Mouse (Mus musculus): Measurements from ENCODE around the gene Stx1b.

DNA sequence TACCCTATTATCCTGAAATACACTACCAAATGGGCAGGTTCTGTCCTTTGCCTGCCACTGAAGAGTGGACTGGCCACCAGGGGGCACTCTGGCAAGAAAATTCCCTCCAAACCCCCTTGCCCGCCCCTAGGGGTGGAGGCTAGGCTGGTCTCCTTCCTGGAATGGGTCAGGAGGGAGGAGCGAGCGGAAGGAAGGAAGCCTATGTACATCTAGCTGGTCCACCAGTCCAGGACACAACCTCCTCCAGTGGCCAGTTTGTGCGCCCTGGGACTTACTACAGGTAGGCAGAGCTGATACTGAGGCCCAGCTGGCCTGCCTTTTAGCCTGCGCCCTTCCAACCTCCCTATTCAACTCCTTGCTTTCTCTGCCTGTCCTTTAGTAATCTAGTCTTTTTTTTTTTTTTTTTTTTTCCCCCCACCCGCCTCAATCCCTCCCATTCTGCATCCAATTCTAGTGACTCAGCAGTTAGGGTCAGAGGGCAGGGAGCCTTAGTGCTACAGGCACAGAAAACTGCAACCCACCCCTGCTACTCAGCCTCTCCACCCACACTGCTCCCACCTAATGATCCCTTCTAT lies 23.8 kb downstream of the Stx1b start, which contains the start of gene Hsd3b7:
- TF ChIP-seq CTCF (IDR thresholded peaks at IDR 0.05; ENCODE audit: low read depth, low read length) (peak; percentile 94), POLR2A (IDR thresholded peaks at IDR 0.05; ENCODE audit: extremely low read depth, insufficient read depth, low read length) (peak; percentile 94)

Measured in liver, adult 2 months (tissue).